Mouse (Mus musculus): ENCODE measurements around the gene Wnt5b.
"Not testable (repeated sequence)": the region's sequence is repeated elsewhere in the genome, so short reads cannot be mapped to it uniquely, and the experiment has no call there.

Wnt5b gene

GRCm38 (mm10) chr6:119449060-119449499, 95.1 kb downstream of the Wnt5b start:
- no peak for DNase-seq

DNA sequence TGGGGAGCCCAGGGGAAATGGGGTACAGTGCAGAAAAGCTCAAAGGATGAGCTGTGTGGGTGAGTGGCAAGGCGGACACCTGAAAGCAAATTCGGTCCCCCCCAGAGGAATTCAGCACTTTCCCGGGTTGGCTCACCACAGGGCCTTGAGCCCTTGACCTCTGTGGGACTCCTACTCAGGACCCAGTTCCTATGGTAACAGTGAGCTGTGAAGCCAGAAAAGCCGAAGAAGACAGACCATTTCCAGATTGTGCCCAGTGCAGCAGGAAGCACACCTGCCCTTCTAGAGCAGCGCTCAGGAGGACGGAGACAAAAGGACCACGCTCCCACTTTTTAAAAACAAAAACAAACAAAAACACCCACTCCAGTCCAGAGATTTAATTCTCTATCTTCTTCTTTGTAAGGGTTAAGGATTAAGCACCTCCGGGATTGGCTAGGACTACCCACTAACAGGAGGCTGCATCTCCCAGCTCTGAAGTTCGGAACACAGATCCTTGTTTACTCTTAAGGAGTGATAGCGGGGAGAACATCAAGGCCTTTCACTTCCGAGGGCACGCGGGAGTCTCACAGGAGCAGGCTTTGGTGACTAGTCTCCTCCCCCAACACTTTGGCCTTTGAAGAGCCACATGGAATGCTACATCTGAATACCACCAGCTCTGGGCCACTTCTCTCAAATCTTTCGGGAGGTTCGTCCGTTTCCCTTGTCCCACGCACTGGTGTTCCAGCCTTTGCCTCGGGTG, 95.7 kb downstream of the Wnt5b start:
- DNase-seq = no peak

GRCm38 (mm10) chr6:119445671-119446607, 98.2 kb downstream of the Wnt5b start:
- no peak for DNase-seq

DNA sequence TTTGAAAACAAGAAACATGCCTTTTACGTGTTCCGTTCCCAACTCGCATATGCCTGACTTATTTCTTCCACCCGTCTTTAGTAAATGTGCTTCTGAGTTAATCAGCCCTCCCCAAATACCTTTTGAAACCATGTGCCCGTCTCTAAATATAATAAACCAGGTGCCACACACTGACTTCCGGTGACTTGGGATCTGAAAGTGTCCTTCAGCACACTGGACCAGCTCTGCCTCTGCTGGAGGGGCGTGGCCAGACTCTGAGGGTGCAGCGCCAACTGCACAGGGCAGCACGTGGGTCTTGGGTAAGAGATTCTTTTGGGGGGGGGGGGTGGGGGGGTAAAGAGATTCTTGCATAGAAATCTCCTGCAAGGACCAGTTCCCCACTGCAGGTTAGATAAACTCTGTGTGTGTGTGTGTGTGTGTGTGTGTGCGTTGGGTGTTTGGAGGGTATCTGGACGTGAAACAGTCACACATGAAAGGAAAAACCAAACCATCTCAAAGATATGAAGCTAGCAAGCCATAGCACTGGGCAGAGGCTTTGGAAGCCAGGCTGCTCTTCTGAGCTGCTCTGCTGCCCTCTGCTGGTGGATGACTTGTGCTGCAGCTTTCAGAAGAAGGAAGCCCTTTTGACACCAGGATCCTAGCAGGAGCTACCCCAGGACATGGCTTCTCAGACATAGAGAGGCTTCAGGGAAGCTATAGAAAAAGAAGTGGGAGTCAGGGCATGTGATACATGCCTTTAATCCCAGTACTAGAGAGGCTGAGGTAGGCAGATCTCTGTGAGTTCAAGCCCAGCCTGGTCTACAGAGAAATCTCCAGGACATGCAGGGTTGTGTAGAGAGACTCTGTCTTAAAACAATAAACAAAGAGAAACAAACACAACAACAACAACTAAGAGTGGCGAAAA, 100.2 kb downstream of the Wnt5b start:
- DNase-seq = peak; percentile 51

DNA sequence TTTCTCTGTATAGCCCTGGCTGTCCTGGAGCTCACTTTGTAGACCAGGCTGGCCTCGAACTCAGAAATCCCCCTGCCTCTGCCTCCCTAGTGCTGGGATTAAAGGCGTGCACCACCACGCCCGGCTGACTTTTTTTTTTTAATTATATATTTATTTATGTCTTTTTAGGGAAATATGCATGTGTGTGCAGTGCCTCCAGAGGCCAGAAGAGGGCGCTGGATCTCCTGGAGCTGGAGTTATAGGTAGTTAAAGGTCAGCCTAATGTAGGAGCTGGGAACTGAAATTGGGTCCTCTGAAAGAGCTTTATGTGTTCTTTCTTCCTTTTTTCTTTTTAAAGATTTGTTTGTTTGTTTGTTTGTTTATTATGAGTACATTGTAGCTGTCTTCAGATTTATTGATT, 101.4 kb downstream of the Wnt5b start:
- DNase-seq = not testable (repeated sequence)

DNA sequence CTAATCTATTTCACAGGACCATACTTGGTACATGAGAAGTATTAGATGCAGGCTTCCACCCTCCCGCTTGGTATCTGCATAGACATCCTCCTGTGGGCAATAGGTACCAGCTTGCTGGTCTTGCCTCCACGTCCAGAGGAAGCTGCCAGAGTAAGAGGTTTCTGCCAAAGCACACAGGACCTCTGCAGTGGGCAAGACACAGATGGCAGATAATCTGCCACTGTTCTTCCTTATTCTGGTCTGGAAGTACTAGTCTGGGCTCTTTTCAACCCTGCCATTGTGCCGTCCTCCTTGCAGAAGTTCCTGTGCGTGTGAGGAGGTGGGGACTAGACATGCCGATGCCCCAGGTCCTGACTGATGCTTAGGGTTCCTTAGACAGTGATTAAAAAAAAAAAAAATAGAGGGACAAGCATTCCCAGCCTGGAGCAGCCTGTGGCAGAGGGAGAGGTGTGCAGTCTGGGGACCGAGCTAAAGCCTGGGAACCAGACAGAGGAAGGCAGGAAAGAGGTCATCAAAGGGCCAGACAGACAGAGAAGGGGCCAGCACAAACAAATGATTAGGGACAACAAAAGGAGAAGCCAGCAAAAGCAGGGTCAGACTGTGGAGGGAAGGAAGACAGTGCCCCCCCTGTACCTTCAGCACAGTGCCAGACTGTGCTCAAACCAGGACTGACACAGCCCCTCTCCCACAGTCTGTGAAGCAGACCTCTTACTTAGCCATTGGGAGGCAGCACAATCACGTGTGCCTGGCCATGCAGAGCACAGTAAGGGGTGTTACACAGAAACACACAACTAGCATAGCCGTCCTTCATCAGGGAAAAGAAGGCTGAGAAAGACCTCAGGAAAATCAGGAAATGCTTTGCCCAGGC, 106.0 kb downstream of the Wnt5b start:
- no peak for DNase-seq

DNA sequence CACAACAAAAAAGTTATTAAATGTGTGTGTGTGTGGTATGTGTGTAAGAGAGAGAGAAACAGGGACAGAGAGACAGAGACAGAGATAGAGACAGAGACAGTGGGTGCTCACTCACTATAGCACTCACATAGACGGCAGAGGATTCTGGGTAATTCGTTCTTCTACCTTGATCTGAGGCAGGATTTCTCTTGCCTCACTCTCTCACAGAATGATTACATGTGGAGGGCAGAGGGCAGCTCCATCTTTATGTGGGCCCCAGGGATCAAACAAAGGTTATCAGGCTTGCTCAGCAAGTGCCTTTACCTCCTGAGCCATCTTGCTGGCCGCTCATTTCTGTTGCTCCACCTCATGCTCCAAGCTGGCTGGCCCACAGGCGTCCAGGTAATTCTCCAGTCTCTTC, 109.8 kb downstream of the Wnt5b start:
- DNase-seq = no peak

DNA sequence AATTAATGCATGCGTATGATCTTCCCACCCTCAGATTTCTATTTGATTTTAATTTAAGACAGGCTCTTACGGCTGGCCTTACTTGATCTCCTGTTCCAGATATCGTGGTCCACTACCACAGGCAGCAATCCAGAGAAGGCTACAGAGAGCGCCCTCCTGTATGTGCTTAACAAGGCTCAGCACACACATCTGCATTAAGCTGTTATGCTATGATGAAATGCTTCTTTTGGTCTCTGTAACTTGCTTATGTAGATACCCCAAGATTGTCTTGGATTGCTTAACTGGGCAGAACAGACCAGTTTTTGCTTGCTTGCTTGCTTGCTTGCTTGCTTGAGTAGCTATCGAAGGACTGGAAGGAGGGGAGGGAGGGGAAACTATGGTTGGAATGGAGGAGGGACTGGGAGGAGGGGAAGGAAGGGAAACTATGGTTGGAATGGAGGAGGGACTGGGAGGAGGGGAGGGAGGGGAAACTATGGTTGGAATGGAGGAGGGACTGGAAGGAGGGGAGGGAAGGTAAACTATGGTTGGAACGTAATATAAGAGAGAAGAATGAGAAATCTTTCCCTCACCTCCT, 112.3 kb downstream of the Wnt5b start:
- no peak for DNase-seq

GRCm38 (mm10) chr6:119430508-119430907, 113.6 kb downstream of the Wnt5b start:
- DNase-seq = peak; percentile 23

DNA sequence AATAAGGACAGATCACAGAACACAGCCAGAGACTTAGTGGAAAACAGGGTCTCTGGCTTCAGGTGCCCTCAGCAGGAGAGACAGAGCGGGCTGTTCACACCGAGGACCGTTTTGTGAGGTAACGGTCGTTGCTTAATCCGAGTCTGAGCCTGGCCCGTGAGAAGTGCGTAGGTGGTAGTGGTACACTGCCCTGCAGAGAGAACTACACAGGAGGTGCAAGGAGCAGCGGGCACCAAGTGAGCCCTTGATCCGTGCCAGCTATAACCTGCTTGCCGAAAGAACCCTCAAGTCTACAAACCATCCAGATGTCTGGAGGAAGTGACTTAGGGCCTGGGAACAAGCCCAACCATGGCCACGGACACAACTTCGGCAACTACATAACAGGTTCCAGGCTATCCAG, 114.8 kb downstream of the Wnt5b start:
- no peak for DNase-seq

- no peak for DNase-seq
Observed at GRCm38 (mm10) chr6:119428611-119429010, 115.5 kb downstream of the Wnt5b start.

DNA sequence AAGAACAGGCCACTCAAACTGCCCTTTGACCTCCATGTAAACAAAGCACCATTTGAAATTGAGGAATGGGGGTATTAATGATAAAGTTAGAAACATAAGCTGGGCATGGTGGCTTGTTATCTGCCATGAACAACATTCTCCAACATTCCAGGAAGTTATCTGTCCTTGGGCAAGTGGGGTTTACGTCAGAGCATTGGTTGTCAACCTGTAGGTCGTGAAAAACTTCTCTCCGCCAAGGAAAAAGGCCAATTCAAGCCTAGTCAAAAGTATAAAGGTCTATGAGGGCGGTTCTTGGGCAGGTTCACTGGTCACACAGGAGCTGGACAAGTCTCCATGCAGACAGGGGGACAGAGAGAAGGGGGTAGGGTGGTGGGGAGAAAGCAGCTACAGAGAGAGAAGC, 123.1 kb downstream of the Wnt5b start:
- DNase-seq = no peak

DNA sequence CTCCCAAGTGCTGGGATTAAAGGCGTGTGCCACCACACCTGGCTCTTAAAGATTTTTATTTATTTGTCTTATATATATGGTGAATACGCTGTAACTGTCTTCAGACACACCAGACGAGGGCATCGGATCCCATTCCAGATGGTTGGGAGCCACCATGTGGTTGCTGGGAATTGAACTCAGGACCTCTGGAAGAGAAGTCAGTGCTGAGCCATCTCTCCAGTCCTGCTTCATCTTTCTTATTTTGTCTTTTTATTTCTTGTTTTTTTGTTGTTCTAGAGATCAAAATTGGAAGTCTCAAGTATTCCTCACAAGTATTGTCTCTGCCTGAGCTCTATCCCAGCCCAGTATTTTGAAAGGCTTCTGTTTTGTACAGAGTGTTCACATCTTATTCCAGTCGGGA, 123.8 kb downstream of the Wnt5b start:
- DNase-seq = no peak

- DNase-seq = no peak
Observed at GRCm38 (mm10) chr6:119419412-119419811, 124.7 kb downstream of the Wnt5b start.

DNA sequence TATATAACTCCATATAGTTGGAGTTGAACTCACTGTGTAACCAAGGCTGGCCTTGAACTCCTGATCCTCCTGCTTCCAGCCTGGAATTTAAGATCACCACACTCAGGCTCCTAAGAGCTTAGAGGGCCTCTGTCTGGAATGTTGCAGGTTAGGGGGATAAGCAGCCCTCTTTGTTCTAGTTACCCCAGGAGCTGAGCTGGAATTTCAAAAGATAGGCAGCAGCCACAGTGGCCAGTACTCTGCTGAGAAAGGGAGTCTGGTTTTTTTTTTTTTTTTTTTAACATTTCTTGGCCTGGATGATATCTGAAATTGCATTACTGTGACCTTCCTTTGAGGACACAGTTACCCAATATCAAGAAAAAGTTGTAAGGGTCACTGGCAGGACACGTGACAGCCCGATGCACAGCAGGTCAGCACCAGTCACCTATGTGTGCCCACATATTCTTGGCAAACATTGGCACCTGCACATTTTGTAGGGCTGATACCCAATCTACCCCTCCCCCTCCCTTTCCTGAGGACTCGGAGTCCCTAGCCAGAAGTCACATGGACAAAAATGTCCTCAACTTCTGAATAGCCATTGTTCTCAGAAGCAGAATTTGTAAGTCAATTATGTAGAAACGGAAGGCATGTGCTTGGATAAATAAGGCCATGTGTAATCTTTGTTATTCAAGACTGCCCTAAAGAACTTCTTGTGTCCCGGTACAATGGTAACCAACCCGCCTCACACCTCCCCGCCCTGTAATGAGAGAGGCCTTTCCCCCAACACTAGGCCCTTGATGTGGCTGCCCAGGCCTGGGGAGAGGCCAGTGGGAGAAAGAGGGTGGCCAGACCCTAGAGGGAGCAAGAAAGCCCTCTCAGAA, 125.5 kb downstream of the Wnt5b start:
- DNase-seq = no peak

GRCm38 (mm10) chr6:119417821-119418220, 126.3 kb downstream of the Wnt5b start:
- no peak for DNase-seq

GRCm38 (mm10) chr6:119417354-119417753, 126.8 kb downstream of the Wnt5b start, which contains the start of gene Adipor2:
Gene Adipor2 (minus strand): TSS chr6:119417704.
- DNase-seq = no peak

GRCm38 (mm10) chr6:119416643-119417042, 127.5 kb downstream of the Wnt5b start:
- DNase-seq = no peak

DNA sequence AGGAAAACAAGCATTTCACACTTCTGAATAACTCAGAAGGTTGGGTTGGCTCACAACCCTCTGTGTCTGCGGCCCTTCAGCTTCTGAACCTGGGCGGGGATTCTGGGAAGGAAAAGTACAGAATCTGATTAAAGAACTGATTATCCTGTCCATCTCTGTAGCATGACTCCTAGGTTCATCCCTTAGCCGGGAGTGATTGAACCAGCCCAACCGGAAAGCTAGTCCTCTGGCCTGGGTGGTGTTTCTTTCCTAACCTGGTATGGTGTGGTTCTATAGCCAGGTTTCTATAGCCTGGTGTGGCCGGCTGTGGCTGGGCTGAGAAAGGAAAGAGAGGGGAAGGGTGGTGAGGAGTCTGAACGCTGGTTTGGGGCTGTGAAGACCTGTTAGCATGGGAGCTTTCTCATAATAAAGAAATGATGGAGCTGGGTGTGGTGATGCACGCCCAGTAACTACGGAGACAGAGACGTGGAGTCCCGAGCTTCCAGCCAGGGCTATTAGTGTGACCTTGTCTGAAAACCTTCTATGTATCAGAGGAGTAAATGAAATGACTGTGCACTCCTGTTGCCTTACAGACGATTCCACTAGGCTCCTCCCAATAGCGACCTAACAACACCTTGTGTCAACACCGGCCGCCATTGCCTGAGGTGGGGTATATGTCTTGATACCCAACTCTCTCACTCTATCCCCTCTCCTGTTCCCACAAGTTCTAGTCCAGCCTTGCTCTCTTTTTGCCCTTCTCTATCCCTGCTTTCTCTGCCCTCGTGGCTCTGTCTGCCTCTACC, 129.7 kb downstream of the Wnt5b start:
- DNase-seq = no peak

- DNase-seq = no peak
Observed at GRCm38 (mm10) chr6:119412588-119412987, 131.6 kb downstream of the Wnt5b start.

All from right cerebral cortex, postnatal 25 days (tissue).